Mouse (Mus musculus) C2C12 (cell line): ENCODE results near the gene Hoxa4.

ENCODE experiments used
- CTCF ChIP-seq: IDR thresholded peaks from one replicate; pipeline ENCODE4 v1.5.1; 2011; ENCODE audit not compliant: control insufficient read depth, insufficient read depth, insufficient read length
- FOSL1 ChIP-seq: IDR thresholded peaks from one replicate; pipeline ENCODE4 v1.8.0; 2011; ENCODE audit warnings: mild to moderate bottlenecking, low read length; ENCODE audit not compliant: poor library complexity, insufficient read depth, severe bottlenecking
- MAX ChIP-seq: IDR thresholded peaks from one replicate; pipeline ENCODE4 v1.6.1; 2011; ENCODE audit warnings: mild to moderate bottlenecking, control low read depth

- TF ChIP-seq CTCF (no peak), MAX (no peak), FOSL1 (no peak)
Observed at GRCm38 (mm10) chr6:52234428-52235140, 43.0 kb upstream of the Hoxa4 start.
